Mouse (Mus musculus) ES-CJ7 (cell line): ENCODE results near the gene Hist1h2bm.

ENCODE experiments used
- DNase-seq: peaks from one replicate; pipeline ENCODE4 v3.0.0; 2011; ENCODE audit warnings: low read depth, low spot score

The Hist1h2bm gene

DNA sequence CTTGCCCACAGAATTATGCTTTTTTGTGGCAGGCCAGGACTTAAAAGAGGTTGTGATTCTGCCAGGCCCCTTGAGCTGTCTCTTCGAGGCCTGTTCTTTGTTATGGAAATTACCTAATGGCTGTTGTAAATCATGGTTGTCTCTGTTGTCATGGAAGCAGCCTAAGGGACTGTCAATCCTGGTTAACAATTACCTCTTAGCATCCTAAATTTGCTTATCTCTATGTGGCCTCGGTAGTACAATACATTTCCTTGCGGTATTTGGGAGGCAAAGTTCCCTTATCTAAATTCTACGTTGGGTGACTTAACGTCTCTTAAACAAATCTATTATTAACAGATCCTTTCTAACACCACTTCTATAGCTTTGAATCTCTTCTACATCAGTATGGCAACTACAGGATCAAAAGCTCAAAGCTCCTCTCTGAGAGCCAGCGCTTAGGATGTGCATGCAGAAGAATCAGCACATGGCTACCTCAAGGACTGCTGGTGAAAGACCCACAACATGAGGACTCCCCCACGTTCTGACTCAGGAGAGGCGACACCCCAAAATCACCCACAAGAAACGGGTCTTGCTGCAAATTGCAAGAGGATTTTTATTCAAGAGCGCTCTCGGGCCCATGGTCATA, 6.2 kb downstream of the Hist1h2bm start:
- peak; percentile 42 for DNase-seq

DNA sequence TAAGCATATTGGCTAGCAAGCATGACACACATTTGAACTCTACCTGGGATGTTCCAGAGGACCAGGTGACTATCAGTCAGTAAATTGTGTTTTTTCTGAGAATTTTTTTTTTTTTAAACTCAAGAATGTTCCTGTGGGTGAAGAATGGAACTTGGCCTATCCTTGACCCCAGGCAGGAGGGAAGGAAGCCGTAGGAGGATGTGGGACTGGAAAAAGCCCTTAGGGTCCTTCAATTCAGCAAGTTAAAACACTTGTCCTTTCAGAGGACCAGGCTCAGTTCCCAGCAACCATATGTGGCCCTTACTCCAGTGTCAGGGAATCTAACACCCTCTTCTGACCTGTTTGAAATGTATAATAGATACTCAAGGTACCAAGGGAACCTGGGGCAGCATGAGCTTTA, 7.7 kb downstream of the Hist1h2bm start:
- DNase-seq, result no peak

DNA sequence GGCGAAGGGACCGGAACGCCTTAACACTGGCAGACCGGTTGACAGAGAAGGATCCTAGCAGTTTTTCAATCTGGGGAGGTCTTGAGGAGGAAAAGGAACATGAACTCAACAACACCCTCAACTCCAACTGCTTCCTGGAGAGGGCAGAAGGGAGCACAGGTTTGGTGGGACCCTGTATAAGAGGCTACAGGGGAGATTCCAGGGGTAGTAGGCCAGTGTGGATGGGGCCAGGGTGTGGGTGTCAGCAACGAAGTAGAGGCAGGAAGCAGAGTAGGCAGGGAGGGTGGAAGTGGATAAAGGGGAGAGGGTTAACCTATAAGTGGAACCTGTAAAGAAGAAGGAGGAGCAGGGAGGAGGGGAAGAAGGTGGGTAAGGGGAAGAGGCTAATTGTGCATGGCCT, 11.6 kb downstream of the Hist1h2bm start:
- peak; percentile 78 for DNase-seq

DNA sequence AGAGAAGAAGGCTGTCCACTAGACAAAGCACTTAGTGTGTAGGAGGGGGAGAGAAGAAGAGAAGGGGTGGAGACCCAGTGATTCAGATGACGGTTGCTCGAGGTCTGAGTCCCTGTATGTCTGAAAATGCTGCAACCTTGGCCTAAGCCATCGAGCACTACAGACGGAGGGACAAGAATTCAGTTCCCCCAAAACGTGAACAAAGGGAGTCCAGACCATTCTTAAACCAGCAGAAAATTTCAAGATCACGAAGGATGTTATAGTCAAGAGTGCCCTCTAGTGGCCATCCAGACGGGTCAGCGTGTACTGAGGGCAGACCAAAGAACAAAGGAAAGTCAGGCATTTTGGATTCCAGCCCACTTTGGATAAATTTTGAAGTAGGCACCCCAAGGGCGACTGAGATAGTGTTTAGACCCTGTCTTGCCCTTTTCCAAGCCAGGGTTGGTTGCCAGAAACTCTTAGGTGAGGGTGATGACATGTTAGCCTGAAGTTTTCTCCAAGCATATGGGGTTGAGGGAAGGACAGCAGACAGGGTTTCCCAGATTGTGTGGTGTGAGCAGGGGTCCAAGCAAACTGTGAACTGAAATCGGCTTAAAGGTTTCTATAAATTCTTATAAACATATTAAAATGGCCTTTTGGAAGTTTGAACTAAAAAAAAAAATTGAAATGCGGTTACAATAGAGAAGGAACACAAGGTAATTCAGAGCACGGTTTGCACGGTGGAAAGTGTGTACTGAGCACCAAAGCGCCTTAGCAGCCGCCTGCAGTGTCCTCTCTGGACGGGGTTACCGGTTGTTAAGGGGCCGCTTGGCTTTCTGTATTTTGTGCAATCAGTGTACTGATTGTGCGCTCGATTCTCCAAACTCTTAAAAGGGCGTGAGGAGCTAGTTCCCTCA, 12.4 kb downstream of the Hist1h2bm start:
- peak; percentile 93 for DNase-seq

DNA sequence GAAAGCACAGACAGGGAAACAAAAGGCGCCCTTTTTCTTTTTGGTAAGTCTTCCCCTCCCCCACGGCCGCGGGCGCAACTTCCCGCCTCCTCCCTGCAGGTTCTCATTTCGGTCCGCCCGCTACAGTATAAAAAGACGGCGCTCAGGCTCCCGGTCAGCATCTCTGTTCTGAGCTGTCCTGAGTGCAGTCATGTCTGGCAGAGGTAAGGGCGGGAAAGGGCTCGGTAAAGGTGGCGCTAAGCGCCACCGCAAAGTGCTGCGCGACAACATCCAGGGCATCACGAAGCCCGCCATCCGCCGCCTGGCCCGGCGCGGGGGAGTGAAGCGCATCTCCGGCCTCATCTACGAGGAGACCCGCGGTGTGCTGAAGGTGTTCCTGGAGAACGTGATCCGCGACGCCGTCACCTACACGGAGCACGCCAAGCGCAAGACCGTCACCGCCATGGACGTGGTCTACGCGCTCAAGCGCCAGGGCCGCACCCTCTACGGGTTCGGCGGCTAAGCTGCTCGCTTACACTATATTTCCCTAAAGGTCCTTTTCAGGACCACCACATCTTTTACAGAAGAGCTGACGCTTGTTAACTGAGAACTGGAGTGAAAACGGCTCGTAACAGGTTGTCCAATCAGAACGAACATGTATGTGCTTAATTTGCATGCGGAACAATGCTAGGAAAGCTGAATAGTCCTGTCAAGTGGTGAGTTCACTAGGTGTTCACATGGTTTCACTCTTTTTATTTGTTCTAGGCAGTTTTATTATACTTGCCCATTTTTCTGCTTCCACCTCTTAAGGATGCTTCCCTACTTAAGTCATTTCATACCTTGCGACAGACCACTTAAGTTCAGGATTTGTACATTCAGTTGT, 13.3 kb downstream of the Hist1h2bm start, which contains the start of gene Hist1h4j:
Hist1h4j (plus strand) TSS at position 159 of the 862 bp plus-strand sequence.
- DNase-seq, result peak; percentile 92

DNA sequence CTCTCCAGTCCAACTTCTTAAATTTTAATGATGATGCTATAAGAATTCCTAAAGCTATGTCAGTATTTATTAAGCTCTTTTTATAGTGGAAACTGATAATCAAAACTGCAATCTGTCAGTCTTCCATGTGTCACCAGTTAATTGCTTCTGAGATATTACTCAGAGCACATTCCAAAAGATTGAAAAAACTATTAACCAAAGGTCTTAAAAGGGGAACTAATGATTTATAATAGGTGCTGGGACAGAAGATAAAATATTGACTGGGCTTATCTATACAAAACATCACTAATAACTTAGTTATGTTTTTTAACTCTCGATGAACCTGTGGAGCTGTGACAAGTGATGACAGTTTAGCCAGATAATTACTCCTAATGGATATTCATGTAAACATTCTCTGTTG, 23.2 kb downstream of the Hist1h2bm start:
- DNase-seq, result no peak

DNA sequence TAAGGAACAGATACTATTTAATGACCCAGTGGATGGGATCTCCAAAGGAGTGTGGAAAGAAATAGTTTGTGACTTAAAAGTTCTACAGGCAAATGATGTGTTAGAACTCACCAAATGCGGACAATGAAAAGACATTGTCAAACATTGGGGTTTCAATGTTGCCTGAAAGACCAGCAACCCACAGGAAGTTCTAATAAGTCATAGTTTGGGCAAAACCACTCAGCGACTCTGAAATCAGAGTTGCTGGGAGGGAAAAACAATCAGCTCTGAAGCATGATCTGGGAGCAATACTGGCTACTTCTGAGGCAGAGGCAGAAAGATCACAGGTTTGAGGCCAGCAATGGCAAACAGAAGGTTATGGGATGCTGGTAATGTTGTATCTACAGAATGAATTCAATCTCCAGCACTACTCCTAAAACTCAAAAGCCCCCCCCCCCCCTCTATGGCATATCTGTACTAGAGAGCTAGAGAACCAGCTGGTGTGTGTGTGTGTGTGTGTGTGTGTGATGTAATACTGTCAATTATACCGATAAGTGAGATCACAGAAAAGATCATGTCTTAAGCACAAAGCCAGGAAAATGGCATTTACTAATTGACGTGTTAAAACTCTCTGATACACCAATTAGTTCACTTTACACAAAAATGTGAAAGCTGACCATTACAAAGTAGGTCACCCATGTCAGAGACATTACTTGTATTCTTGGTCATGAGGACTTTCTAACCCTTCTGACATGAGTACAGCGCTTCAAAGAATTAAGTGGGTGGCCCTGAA, 27.7 kb downstream of the Hist1h2bm start:
- DNase-seq, result peak; percentile 71

DNA sequence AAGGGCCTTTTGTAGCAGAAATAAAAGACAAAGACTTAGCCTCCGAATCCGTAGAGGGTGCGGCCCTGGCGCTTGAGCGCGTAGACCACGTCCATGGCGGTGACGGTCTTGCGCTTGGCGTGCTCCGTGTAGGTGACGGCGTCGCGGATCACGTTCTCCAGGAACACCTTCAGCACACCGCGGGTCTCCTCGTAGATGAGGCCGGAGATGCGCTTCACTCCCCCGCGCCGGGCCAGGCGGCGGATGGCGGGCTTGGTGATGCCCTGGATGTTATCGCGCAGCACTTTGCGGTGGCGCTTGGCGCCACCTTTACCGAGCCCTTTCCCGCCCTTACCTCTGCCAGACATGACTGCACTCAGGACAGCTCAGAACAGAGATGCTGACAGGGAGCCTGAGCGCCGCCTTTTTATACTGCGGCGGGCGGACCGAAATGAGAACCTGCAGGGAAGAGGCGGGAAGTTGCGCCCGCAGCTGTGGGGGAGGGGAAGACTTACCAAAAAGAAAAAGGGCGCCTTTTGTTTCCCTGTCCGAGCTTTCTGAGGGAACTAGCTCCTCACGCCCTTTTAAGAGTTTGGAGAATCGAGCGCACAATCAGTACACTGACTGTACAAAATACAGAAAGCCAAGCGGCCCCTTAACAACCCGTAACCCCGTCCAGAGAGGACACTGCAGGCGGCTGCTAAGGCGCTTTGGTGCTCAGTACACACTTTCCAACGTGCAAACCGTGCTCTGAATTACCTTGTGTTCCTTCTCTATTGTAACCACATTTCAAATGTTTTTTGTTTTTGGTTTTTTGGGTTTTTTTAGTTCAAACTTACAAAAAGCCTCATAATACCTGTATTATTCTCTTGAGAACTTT, 28.5 kb downstream of the Hist1h2bm start, which contains the start of gene Hist1h4k:
Hist1h4k (minus strand) TSS at position 347 of the 859 bp plus-strand sequence.
- peak; percentile 96 for DNase-seq

DNA sequence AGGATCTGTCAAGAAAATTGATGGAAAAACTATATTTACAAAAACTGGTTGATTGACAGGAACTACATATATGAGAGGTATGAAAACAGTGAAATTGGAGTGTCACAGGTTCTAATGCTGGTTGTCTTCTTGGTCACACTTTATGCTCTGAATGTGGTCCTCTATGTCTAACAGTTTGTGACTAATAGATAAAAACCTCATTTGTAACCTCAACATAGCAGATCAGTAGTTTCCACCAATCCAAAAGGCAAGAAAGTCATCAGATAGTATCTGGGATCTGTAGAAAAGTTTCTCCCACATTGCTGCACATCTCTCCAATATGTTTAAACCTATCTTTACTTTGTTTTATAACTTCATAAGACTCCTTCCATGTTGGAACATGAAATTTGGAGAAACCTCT, 29.6 kb downstream of the Hist1h2bm start:
- no peak for DNase-seq

DNA sequence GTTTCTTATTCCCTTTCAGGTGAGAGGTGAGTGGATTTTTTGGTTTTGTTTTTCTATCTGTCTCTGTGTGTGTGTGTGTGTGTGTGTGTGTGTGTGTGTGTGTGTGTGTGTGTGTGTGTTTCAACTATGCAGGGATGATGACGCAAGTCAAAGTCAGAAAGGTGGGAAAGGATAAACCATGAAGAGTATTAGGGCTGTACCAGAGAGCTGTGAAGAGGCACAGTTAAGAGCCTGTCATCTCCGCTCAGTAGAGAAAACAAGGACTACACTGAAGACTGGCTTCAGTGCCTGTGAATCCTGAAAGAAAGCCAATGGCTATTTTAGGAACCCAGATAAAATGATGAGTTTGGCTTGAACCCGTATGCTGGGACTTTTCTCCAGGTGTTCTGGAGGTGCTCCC, 30.0 kb downstream of the Hist1h2bm start:
- DNase-seq, result peak; percentile 33

DNA sequence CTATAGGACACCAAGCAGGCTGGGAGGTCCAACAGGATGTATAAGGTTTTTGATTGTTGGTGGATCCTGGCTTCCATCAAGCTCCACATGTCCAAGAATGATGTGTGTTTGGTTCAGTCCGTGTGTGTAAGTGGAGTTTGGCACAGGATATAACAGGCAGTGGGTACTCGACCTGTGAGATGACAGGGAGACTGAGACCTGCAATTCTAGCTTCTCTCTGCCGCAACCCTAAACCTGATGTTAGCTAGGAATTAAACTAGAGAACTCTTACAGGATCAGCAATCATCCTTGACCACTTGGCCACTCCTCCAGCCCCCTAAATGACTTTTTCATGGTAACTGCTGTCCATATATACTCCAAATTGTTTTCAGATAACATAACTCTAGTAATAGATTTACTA, 30.5 kb downstream of the Hist1h2bm start:
- peak; percentile 60 for DNase-seq

DNA sequence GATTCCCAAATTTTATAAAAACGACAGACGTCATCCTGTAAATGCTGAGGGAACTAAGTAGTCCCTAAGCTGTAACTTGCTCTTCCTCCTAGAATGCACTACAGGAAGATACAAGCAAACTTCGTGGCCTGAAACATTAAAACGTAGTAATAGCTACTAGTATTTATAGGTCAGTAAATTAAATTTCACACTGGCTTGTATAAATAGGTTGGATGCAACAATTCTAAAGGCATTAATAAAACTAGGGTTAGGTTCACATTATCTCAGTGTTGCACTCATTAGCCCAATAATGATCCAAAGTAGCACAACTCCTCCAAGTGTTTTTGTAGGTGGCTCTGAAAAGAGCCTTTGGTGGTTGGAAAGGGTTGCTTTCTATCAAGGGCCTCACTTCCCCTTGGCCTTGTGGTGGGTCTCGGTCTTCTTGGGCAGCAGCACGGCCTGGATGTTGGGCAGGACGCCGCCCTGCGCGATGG, 31.2 kb downstream of the Hist1h2bm start:
- DNase-seq, result peak; percentile 60

DNA sequence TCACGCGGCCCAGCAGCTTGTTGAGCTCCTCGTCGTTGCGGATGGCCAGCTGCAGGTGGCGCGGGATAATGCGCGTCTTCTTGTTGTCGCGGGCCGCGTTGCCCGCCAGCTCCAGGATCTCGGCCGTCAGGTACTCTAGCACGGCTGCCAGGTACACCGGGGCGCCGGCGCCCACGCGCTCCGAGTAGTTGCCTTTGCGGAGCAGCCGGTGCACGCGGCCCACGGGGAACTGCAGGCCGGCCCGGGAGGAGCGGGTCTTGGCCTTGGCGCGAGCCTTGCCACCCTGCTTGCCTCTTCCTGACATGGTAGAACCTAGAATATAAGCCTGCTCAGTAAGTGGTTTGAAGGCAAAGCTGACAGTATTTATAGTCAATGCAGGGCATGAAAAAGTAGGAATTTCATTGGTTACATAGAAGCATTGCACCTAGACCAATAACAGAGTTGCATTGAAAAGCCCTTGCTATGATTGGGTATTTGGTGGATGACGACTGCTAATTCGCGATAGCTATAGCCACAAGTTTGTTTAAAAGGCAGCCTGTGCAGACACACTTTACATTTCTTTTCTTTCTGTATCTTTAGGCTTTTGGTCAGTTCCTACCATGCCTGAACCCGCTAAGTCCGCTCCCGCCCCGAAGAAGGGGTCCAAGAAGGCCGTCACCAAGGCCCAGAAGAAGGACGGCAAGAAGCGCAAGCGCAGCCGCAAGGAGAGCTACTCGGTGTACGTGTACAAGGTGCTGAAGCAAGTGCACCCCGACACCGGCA, 31.9 kb downstream of the Hist1h2bm start, which contains the start of the genes Hist1h2ak and Hist1h2bn:
Hist1h2ak (minus strand) TSS at position 304 of the 762 bp plus-strand sequence.
Hist1h2bn (plus strand) TSS at position 600 of the 762 bp plus-strand sequence.
- peak; percentile 99 for DNase-seq

DNA sequence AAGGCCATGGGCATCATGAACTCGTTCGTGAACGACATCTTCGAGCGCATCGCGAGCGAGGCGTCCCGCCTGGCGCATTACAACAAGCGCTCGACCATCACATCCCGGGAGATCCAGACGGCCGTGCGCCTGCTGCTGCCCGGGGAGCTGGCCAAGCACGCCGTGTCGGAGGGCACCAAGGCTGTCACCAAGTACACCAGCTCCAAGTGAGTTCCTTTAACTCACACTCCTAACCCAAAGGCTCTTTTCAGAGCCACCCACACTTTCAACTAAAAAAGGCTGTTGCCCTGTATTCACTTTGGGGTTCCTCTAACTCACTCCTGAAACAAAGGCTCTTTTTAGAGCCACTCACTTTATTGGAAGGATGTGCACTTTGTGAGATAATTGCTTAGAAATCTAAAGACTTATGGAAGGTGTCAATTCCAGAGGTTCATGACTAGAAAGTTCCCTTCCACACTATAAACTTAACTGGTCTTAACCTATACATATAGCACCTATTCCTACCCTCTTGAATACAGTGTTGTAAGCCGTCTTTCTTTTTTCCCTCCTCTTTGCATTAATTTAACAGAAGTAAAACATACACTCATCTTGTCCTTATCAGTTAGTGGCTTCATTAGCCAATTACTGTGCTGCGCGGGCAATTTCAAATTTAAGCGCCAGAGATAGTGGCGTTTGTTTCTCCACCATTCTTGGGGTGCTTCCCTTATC, 32.6 kb downstream of the Hist1h2bm start:
- peak; percentile 76 for DNase-seq

DNA sequence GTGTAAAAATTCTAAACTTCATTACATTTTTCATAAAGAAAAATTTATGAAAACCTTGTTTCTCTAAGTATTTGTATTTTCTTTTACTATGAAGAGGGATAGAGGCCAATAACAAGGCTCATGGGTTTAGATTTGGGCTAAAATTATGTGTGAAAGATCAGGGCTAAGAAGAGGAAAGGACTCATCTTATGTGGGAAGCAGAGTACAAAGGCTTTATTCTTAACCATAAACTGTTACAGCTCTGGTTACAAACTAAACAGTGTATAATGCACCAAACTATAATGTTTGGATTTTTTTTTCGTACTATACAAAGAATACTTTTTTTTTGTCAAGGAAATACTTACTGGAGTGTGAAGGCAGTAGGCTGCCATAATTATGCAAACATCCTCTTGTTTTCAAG, 33.9 kb downstream of the Hist1h2bm start:
- DNase-seq, result no peak
